Mouse (Mus musculus) mouse embryonic stem cell (cell line): Measurements from ENCODE around the gene Vmp1.

Source experiments
- in situ Hi-C, 2 experiments: fragments of 300-500 bp; cut with MboI; formaldehyde crosslinking; loops; 1 replicate in 1 of 2; 3 replicates in 1 of 2; pipeline ENCODE4 v1.14.3; 2019 to 2020; ENCODE audit warnings: low sequenced_read_pairs in 2 of 2, low pct_unique_long_range_greater_than_20kb in 1 of 2, mixed read lengths in 1 of 2; ENCODE audit not compliant: unreplicated experiment in 1 of 2

Gene Vmp1

GRCm38 (mm10) chr11:86592993-86593392 is 90.6 kb downstream of the Vmp1 start:
- in situ Hi-C loops = no loop called here

GRCm38 (mm10) chr11:86591931-86592616 is 91.6 kb downstream of the Vmp1 start:
- in situ Hi-C loops = no loop called here

DNA sequence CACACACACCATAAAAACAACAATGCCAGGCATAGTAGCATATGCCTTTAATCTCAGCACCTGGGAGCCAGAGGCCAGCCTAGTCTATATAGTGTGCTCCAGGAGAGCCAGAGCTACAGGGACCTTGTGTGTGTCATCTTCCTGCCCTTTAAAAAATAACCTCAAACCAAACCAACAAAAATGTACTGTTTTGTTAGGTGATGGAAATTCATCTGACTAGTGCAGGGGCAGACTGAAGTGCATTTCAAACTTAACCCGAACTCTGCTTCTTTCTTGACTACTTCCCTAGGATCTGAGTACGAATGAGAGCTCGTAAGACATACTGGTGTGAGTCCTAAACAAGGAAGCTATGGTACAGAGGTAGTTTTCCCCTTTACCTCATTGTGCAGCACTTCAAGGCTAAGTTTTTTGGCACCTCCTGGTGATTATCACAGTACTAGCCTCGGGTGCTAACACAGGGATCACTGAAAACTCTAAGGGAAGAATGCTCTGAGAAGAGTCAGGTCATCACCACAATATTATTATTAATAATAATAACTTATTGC is 92.3 kb downstream of the Vmp1 start:
- in situ Hi-C loops = no loop called here

DNA sequence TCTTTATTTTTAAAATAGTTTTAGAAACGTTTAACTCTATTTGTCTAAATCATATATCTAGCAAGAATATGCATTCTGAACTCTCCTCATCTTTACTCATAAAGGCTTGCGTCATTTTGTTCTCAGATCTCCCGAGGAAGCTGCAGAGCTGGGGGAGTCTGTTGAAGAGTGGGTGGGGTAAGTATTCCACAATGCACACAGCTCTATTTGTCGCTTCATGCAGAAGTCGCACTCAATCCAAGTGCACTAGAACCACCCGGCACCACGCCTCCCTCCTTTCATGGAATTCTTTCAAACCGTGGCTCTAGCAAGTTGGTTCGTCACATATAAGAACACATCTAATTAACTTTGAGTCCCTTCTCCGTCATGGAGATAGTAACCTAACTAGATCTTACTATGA is 93.1 kb downstream of the Vmp1 start:
- in situ Hi-C loops = no loop called here

GRCm38 (mm10) chr11:86590066-86590465 is 93.6 kb downstream of the Vmp1 start:
- in situ Hi-C loops = no loop called here

GRCm38 (mm10) chr11:86588583-86589298 is 94.9 kb downstream of the Vmp1 start:
- in situ Hi-C loops = no loop called here

DNA sequence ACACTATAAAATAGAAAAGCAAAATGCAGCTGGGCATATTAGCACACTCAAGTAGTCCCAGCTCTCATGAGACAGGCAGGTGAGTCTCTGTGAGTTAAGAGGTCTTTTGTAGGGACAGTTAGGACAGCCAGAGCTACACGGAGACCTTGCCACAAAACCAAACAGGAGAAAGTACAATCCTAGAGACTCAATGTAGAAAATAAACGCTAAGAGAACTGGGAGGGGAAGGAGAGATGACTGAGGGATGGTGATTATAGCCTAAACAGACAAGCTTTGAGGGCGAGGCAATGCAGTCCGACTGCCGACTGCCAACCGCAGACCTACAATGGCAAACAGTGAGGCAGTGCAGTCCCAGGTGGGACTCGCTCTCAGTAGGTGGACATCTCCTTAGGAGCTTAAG is 95.8 kb downstream of the Vmp1 start:
- in situ Hi-C loops = no loop called here

- in situ Hi-C loops = no loop called here
These were observed 96.5 kb downstream of the Vmp1 start for GRCm38 (mm10) chr11:86586868-86587792.

GRCm38 (mm10) chr11:86586177-86586867 is 97.3 kb downstream of the Vmp1 start:
- in situ Hi-C loops = no loop called here

GRCm38 (mm10) chr11:86585598-86585984 is 98.0 kb downstream of the Vmp1 start:
- in situ Hi-C loops = no loop called here

DNA sequence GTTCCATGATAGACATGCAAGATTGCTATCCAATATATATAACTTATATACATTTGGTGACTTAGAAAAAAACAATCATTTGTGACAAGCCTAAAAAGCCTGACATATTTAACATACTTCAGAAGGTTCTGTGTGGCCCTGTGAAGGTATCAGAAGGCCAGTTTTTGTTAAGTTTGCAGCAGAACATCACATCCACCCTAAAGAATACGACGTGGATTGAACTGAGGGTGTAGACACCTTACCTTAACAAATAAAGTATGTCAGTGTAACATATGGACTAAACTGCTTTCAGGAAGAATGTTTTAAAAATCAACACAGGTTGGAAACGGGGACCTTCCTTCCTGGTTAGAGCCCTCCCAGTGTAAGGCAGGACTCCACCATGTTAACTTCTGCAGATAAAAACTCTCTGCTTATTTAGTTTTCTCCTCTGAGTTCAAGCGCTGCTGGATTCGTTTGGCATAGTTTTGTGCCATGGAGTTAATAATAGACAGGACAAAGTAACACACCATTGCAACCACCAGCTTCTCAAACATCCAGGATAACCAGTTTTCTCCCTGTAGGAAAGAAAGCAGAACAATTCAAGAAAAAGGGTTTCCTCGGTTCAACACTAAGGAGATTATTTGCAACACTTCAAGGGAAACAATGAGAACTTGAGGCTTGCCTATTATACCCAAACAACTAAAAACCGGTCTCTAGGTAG is 98.6 kb downstream of the Vmp1 start:
- in situ Hi-C loops = no loop called here

DNA sequence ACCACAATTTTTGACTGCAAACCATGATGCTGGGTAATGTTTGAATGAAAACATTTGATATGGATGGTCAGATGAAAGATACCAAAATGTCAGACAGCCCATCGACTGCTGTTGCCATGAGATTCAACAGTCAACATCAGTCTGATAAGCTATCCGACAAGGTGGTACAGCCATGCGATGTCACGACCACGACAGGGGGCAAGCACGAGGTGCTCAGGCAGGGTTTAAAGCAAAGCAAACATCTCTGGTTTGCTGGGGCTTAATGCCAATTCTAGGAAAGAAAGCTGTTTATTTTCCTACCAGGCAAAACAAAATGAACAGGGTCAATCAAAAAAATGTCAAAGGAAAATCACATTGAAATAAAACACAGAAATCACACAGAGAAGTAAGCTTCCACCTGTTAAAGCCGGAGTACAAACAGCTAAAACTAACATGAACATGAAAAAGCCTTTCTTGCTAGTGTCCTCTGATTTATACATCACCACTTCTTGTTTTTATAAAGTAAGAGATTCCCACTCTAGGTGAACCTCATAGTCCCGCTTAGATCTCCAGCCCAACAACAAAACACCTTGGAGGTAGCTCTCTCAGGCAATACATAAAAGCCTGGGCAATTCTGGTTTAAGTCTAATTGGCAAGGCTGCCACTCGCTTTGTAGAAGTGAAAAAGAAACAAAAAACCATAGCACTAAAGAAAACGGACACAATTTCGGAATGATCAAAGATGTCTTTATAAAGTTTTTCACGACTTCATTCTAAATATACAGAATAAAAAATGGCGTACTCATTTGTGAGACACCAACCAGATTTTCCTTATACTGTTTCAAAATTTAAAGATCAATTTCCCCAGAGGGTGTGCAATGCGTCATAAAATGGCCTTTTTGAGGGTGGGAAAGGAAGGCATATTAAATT is 99.4 kb downstream of the Vmp1 start:
- in situ Hi-C loops = no loop called here

- in situ Hi-C loops = no loop called here
These were observed 100.3 kb downstream of the Vmp1 start for GRCm38 (mm10) chr11:86583313-86583825.

DNA sequence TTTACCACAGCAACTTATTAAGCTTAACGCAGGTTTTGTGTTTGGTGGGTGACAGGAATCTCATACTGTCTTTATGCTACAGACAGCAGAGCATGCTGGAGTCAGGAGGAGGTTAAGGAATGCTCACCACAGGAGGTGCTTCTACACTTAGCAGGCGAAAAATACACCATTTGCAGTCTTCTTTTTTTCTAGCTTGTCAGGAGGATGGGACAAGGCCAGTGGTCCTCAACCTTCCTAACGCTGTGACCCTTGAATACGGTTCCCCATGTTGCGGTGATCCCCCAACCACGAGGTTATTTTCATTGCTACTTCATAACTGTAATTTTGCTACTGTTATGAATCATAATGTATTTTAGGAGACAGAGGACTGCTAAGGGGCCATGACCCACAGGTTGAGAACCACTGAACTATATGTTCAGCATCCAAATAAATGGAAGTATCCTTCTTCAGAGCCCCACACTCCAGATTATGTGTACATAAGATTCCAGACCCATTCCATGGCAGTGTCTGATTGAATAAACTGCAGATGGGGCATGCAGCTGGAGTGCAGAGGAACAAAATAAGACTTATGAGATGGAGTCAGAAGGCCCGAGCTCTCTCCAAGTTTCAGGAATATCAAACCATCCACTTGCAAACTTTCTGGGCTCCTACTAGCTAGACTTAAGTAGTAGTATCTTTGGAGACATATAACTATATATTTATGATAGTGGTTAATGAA is 100.9 kb downstream of the Vmp1 start:
- in situ Hi-C loops = no loop called here

DNA sequence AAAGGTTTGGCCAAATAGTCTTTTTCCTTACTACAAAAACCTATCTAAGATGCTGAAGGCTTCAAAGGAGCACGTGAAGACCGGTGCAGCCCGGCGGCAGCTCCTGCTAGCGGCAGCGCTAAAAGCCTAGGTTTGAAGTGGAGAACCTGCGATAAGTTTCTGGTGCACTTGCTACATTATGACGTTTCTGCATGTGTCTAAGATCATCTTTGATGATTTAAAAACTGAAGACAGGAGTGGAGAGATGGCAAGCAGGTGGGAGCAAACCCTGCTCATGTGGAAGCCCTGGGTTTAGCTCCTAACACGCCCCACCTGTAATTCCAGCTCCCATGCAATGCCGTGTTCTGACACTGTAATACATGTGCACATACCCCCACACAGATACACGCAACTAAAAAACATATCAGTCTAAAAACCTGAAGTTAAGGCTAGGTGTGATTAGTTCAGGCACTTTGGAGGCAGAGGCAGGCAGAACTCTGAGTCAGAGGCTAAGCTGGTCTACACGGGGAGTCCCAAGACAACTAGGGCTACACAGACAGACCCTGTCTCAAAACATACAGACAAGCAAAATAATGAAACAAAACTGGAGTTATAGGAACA is 101.6 kb downstream of the Vmp1 start:
- in situ Hi-C loops = no loop called here

- in situ Hi-C loops = no loop called here
These were observed 102.3 kb downstream of the Vmp1 start for GRCm38 (mm10) chr11:86581250-86581753.
